Mouse (Mus musculus) C2C12 (cell line): ENCODE measurements around the gene Cbarp.

Source experiments
- CTCF ChIP-seq: IDR thresholded peaks from one replicate; pipeline ENCODE4 v1.5.1; 2011; ENCODE audit not compliant: control insufficient read depth, insufficient read depth, insufficient read length
- MYOD1 ChIP-seq: IDR thresholded peaks from one replicate; pipeline ENCODE4 v1.6.1; 2011; ENCODE audit warnings: low read depth; ENCODE audit not compliant: control insufficient read depth, insufficient read length

DNA sequence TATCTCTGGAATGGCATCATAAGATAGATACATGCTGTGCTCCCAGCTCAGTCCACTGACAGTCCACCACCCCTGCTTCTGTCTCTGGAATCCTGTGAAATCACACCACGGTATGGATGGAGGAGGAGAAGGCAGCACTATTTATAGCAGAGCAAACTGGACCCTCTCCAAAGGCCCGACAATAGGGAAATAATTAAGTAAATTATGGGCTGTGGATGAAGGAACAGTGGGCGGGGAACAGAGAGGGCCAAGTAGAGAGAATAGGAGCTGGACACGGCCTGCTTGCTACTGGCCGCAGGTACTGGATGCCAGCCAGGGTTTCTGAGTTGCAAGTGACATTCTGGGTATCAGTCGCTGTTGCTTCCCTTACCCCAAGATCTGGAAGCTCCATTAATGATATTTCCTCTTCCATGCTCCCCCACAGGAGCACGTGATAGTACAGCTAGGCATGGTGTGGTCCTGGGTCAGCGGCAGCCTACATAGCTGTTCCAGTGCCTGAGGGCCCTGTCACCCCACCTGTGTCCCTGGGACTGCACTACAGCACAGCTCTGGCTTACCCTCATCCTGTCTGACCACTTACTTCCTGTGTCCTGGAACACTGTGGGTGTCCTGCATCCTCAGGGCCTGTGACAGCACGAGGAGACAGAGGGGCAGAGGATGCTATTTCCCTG is 55.7 kb downstream of the Cbarp start:
- no peak for TF ChIP-seq CTCF
- TF ChIP-seq MYOD1, result no peak
